Mouse (Mus musculus): Measurements from ENCODE around the gene Pparg. TPM values are rescaled to one million over a fixed set of nuclear protein-coding genes. Genes with fewer than 3 reads are reported as not detected.

Pparg gene
- polyA plus RNA-seq, 1 experiment from 2014 or later, result 0.14 TPM

- H3K27ac ChIP-seq (replicated peaks), result no peak overlapping the region
- no peak for ATAC-seq (ENCODE audit: low read depth)
- H3K9me3 ChIP-seq, result no peaks in the 10 kb centered on the region
- H3K9ac ChIP-seq, result no peak overlapping the region
- no peak overlapping the region for H3K4me2 ChIP-seq
- no peaks in the 10 kb centered on the region for H3K27me3 ChIP-seq
- 46% methylated on average over 2 of the region's 2 CpGs for WGBS
- peaks cover 7% of the 10 kb centered on the region for H3K4me1 ChIP-seq (replicated peaks)
- no peak overlapping the region for H3K4me3 ChIP-seq
- no peaks in the 10 kb centered on the region for H3K36me3 ChIP-seq
These were observed 27.6 kb upstream of the Pparg start for GRCm38 (mm10) chr6:115333099-115333694.

DNA sequence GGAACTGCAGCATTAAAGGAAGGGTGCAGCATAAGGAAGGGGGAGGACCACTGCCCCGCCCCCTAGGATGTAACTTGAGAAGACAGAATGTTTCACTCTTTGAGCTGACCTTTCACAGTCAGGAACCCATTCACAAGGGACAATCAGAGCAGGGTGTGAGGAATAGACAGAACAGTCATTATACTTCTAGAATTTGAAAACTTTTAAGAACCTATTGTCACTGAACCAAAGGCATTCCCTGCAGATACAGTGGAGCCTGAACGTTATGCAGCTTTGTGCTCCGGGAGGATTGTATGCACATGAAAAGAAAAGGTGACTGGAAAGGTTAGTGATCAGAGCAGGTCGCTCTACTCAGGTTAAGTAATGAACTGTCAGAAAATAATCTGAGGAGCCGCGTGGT is 25.2 kb upstream of the Pparg start:
- Histone ChIP-seq H3K9me3 (no peaks in the 10 kb centered on the region), H3K4me2 (no peak overlapping the region)
- WGBS, result 37% methylated on average over 6 of the region's 6 CpGs

GRCm38 (mm10) chr6:115340084-115340483 is 20.7 kb upstream of the Pparg start:
- 81% methylated on average over 2 of the region's 2 CpGs for WGBS

More for the DNA sequence above, 25.2 kb upstream of the Pparg start:
- H3K4me1 ChIP-seq (replicated peaks), result peaks cover 7% of the 10 kb centered on the region
- H3K27ac ChIP-seq (replicated peaks), result no peak overlapping the region
- ATAC-seq (ENCODE audit: low read depth), result no peak
- H3K9ac ChIP-seq, result no peak overlapping the region
- no peaks in the 10 kb centered on the region for H3K27me3 ChIP-seq
- H3K4me3 ChIP-seq, result no peak overlapping the region
- H3K36me3 ChIP-seq, result no peaks in the 10 kb centered on the region

DNA sequence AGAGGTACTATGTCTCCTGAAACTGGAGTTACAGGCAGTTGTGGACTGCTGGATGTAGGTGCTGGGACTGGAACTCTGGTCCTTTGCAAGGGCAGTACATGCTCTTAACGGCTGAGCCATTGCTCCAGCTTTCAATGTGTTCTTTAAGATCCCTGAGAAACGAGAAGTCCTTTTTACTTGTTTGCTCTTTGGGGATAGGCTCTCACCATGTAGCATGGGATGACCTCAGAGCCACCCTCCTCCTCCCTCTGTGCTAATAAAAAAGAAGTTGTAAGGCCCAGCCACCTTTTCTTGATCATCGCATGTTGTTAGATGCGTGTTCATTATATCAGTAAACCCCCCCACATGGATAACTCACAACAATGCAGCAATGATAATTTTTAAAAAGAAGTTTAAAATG is 17.7 kb upstream of the Pparg start:
- 0 out of 2 replicates have a peak, but pooled peaks cover 6% of the 10 kb centered on the region for H3K4me1 ChIP-seq (replicated peaks)
- H3K27ac ChIP-seq (replicated peaks), result no peak overlapping the region
- H3K9me3 ChIP-seq, result 0 out of 2 replicates have a peak, but pooled peaks cover 3% of the 10 kb centered on the region
- H3K4me2 ChIP-seq, result no peak overlapping the region
- no peak overlapping the region for H3K9ac ChIP-seq
- WGBS, result 73% methylated on average over 4 of the region's 4 CpGs
- no peaks in the 10 kb centered on the region for H3K36me3 ChIP-seq
- no peak overlapping the region for H3K4me3 ChIP-seq
- ATAC-seq (ENCODE audit: low read depth), result no peak
- H3K27me3 ChIP-seq, result no peaks in the 10 kb centered on the region

More at GRCm38 (mm10) chr6:115340084-115340483, 20.7 kb upstream of the Pparg start:
- no peak for ATAC-seq (ENCODE audit: low read depth)
- H3K4me1 ChIP-seq (replicated peaks), result peaks cover 13% of the 10 kb centered on the region
- H3K4me3 ChIP-seq, result no peak overlapping the region
- H3K27ac ChIP-seq (replicated peaks), result no peak overlapping the region
- no peak overlapping the region for H3K9ac ChIP-seq
- 0 out of 2 replicates have a peak, but pooled peaks cover 3% of the 10 kb centered on the region for H3K9me3 ChIP-seq
- H3K27me3 ChIP-seq, result no peaks in the 10 kb centered on the region
- H3K36me3 ChIP-seq, result no peaks in the 10 kb centered on the region
- no peak overlapping the region for H3K4me2 ChIP-seq

- H3K4me1 ChIP-seq (replicated peaks), result 0 out of 2 replicates have a peak, but pooled peaks cover 6% of the 10 kb centered on the region
- no peaks in the 10 kb centered on the region for H3K36me3 ChIP-seq
- WGBS, result 64% methylated on average over 5 of the region's 5 CpGs
- H3K4me3 ChIP-seq, result no peak overlapping the region
- no peak overlapping the region for H3K27ac ChIP-seq (replicated peaks)
- H3K4me2 ChIP-seq, result no peak overlapping the region
- no peak for ATAC-seq (ENCODE audit: low read depth)
- H3K9me3 ChIP-seq, result 0 out of 2 replicates have a peak, but pooled peaks cover 3% of the 10 kb centered on the region
- no peak overlapping the region for H3K9ac ChIP-seq
- no peaks in the 10 kb centered on the region for H3K27me3 ChIP-seq
These were observed 17.2 kb upstream of the Pparg start for GRCm38 (mm10) chr6:115343570-115343969.

- Histone ChIP-seq H3K4me3 (no peak overlapping the region), H3K4me1 (replicated peaks) (0 out of 2 replicates have a peak, but pooled peaks cover 6% of the 10 kb centered on the region), H3K27me3 (no peaks in the 10 kb centered on the region), H3K9me3 (0 out of 2 replicates have a peak, but pooled peaks cover 3% of the 10 kb centered on the region), H3K27ac (replicated peaks) (no peak overlapping the region), H3K4me2 (0 out of 2 replicates have a peak overlapping the region, but pooled peaks have one; percentile 7), H3K9ac (no peak overlapping the region), H3K36me3 (no peaks in the 10 kb centered on the region)
- WGBS, result 38% methylated on average over 10 of the region's 10 CpGs
- no peak for ATAC-seq (ENCODE audit: low read depth)
These were observed 16.6 kb upstream of the Pparg start for GRCm38 (mm10) chr6:115344101-115344500.

- Histone ChIP-seq H3K27ac (replicated peaks) (no peak overlapping the region), H3K36me3 (no peaks in the 10 kb centered on the region), H3K9me3 (0 out of 2 replicates have a peak, but pooled peaks cover 3% of the 10 kb centered on the region), H3K4me3 (no peak overlapping the region), H3K27me3 (no peaks in the 10 kb centered on the region), H3K9ac (no peak overlapping the region), H3K4me2 (no peak overlapping the region), H3K4me1 (replicated peaks) (0 out of 2 replicates have a peak, but pooled peaks cover 6% of the 10 kb centered on the region)
- ATAC-seq (ENCODE audit: low read depth), result no peak
- WGBS, result 44% methylated on average over 11 of the region's 11 CpGs
These were observed 16.2 kb upstream of the Pparg start for GRCm38 (mm10) chr6:115344513-115344912.

GRCm38 (mm10) chr6:115345013-115345412 is 15.7 kb upstream of the Pparg start:
- Histone ChIP-seq H3K27me3 (no peaks in the 10 kb centered on the region), H3K4me2 (no peak overlapping the region), H3K27ac (replicated peaks) (no peak overlapping the region), H3K36me3 (no peaks in the 10 kb centered on the region), H3K4me1 (replicated peaks) (0 out of 2 replicates have a peak, but pooled peaks cover 6% of the 10 kb centered on the region), H3K4me3 (no peak overlapping the region), H3K9ac (no peak overlapping the region), H3K9me3 (0 out of 2 replicates have a peak, but pooled peaks cover 3% of the 10 kb centered on the region)
- WGBS, result 92% methylated on average over 8 of the region's 8 CpGs
- no peak for ATAC-seq (ENCODE audit: low read depth)

DNA sequence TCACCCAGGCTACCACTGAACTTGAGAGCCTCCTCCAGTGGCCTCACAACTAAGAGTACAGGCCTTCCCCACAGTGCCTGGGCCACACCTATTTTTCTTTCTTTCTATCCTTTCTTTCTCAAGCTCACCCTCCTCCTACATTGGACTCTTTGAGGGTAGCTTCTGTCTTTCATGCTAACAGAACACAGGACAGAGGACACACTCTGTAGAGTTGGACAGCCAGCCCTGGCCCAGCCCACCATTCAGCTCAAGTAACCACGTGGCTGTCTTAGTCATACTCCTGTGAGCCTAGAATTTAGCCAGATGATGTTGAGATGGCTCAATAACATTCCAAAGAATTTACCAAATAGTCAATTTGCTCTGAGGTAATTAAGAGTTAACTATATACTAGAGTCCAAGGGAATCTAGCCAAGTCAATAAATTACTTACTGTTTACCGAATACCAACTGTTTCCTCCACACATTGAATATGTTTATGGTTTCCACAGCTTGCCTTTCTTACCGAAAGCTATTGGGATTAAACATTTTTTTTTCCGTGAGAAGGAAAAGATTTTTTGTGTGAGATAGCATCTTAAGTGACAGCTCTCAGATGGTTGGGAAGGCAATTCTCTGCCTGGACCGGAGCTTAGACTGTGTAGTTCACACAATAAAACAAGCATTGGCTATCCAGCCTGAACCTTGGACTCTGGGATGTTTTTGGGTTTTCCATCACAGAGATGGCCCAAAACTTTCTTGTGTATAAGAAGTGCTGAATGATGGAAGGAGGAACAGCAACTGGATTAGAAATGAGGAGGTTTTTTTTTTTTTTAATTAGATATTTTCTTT is 10.9 kb upstream of the Pparg start:
- no peak for ATAC-seq (ENCODE audit: low read depth)
- no peak overlapping the region for H3K9ac ChIP-seq

DNA sequence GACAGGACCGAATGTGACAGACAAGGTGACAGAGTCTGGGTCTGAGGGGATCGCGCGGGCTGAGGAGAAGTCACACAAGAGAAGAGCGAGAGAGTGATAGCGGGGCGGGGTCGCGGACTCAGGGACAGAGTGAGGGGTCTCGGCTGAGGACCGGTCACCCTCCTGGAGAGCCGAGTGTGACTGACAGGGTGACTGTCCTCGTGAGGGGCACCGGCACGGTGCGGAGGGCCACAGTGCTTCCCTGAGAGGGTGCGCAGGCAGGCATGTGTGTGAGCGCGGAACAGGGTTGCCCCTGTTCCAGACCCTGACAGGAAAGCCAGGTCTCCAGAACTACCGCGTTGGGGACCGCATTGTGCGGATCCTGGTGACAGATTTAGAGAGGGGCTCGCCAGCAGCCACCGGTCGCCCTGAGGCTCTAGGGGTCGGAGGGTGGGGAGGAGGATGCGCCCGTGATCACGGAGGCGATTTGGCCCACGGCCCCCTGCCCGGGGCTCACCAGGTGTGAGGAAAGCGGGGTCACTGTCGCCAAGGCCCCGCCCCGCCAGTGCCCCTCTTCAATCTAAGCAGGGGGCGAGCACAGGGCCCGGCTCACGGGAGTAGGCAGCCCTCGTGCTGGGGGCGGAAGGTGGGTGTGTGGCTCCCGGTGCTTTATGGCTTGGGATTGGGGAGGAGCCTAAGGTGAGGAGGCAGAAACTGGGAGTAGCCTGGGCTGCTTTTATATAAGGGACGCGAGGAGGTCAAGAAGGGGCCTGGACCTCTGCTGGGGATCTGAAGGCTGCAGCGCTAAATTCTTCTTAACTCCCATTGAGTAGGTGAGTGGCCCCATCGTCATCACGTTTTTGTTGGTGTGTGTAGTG is 1.1 kb downstream of the Pparg start:
- Histone ChIP-seq H3K9me3 (peaks cover 7% of the 10 kb centered on the region; the same call in 1 of the 2 replicates), H3K27ac (replicated peaks) (no peak overlapping the region), H3K9ac (peak overlapping the region; percentile 63), H3K4me1 (replicated peaks) (peaks cover 12% of the 10 kb centered on the region), H3K4me3 (peak overlapping the region; percentile 58), H3K36me3 (no peaks in the 10 kb centered on the region), H3K27me3 (peaks cover 34% of the 10 kb centered on the region), H3K4me2 (peak overlapping the region; percentile 99)
- ATAC-seq (ENCODE audit: low read depth), result peak; percentile 84
- under 1% methylated on average over 48 of the region's 48 CpGs for WGBS

More for the DNA sequence above, 10.9 kb upstream of the Pparg start:
- Histone ChIP-seq H3K36me3 (no peaks in the 10 kb centered on the region), H3K4me1 (replicated peaks) (no peaks in the 10 kb centered on the region), H3K4me2 (no peak overlapping the region), H3K4me3 (no peak overlapping the region), H3K9me3 (no peaks in the 10 kb centered on the region), H3K27ac (replicated peaks) (no peak overlapping the region), H3K27me3 (no peaks in the 10 kb centered on the region)
- WGBS, result 79% methylated on average over 5 of the region's 5 CpGs

DNA sequence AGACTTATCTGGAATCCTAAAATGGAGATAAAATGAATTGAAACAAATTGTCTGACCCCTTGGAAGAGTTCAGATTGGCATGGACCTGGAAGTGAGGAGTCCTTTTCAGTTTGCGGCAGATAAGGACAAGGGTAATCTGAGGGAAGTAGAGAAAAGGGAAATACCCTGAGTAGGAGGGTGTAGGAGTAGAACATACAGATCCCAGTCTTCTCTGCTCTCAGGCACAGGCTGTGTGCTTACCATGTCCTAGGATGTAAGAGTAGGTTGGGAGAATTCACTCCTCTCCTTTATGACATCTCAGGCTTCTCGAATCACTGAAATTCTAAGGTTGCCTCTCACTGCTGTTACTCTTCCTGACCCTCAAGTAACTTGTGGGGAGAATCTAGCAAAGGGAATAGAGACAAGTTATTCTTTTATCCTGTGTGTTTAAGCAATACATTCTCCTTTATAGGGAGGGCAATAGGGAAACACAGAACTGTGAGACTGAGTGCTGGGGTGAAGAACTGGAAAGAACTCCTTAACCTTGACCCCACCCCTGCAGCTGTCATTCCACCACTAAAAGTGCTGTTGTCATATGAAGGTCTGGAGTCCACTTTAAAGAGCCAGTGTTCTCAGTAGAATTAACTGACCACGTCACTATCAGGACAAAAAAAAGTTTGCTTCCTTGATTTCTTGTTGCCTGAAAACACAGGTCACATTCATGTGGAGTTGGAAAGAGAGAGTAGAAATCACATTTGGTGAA is 6.3 kb downstream of the Pparg start:
- no peak overlapping the region for H3K4me3 ChIP-seq
- H3K27me3 ChIP-seq, result peaks cover 12% of the 10 kb centered on the region
- 85% methylated on average over 3 of the region's 3 CpGs for WGBS

More for the DNA sequence above, 6.3 kb downstream of the Pparg start:
- Histone ChIP-seq H3K4me1 (replicated peaks) (peaks cover 2% of the 10 kb centered on the region), H3K27ac (replicated peaks) (no peak overlapping the region), H3K9ac (no peak overlapping the region), H3K36me3 (no peaks in the 10 kb centered on the region), H3K4me2 (no peak overlapping the region), H3K9me3 (no peaks in the 10 kb centered on the region)
- ATAC-seq (ENCODE audit: low read depth), result no peak
